Mouse (Mus musculus) naive thymus-derived CD4-positive, alpha-beta T cell, adult 2 months (primary cell): ENCODE measurements around the gene Fgfr4.

Experiments
- DNase-seq: peaks from one replicate; pipeline ENCODE4 v3.0.0-alpha.2; 2011; ENCODE audit warnings: low read depth

Gene Fgfr4

DNA sequence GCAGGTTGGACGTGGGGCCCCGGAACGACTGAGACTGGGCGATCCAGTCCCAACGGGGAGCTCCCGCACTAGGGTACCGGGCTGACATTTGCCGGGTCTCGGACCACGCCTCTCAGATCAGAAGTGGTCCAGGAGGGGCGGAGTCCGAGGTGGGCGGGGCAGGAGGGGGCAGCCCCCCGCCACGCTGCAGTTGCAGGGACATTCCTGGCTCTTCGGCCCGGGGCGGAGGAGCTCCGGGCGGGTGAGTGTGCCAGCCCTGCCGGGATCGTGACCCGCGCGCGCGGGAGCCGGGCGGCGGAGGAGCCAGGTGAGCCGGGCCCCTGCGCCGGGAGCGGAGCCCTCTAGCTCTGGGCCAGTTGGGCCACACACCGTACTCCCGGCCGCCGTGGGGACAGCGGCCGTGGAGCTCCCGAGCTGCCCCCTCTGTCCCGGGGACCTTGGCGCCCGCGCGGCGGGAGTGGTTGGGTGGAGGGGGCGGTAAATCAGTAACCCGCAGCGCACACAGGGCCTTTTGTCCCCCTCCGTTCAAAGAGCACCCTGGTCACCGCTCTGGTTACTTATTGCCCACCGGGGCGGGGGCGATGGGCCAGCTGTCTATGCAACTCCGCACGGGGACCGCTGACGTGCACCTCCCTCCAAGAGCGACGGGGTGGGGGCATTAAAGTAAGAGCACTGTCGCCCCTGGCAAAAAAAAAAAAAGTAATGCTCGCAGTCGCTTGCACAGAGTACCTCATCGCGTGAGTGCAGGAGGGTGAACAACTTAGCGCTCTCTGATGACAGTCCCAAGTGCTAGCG is at the start of gene Fgfr4:
Gene Fgfr4 (plus strand): TSS at position 20 of the 795 bp plus-strand sequence.
- DNase-seq = no peak

DNA sequence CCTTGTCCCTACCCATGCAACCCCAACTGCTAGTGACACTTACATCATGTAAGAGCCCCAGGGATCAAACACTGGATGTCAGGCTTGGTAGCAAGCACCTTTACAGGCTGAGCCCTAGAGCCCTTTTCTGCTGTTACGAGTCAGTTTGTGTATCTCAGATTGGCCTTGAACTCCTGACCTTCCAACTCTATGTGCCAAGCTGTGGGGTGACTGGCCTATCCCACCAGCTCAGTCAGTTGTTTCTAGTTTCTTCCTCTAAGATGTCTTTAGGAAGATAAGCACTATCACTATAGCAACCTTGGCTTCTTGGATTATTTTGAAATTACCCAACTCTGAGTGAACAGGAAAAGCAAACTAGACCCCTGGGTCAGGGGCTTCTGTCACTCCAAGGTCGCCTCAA is 49.1 kb upstream of the Fgfr4 start:
- no peak for DNase-seq

DNA sequence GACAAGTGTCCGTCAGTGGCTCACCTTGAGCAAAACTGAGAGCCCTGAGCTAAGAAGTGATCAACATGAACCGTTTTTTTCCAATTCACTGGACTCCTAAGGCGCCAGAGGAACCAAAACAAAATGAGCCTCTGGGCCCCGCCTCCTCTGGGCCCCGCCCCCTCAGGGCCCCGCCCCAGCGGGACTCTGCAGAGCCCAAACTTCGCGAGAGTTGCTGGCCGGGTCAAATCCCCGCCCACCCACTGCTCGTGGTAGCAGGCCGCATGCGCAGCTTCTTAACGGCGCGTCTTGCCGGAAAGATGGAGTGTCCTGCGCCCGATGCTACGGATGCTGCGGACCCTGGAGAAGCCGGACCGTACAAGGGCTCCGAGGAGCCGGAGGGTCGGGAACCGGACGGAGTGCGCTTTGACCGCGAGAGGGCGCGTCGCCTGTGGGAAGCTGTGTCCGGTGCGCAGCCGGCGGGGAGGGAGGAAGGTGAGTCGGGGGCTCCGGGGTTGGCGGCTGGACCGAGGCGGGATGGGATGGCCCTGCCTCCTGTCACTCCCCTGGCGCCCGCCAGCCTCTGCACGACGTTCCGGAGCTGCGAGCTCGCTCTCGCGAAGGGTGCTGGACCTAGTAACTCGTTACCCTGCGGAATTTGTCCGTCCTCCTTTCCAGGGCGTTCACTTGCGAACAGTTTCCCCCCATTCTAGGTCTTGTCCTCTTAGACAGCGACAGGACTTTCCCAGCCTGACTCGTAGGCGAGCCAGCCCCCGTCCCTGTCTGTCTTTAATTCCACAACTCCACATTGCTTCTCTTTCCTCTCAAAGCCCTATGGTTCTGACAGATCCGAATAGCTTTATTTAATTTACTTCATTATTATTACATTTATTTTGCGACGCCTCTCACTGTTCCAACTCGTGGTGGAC is 47.1 kb upstream of the Fgfr4 start, which contains the start of gene Zfp346:
Gene Zfp346 (plus strand): TSS at position 267 of the 908 bp plus-strand sequence.
- DNase-seq = peak; percentile 97

DNA sequence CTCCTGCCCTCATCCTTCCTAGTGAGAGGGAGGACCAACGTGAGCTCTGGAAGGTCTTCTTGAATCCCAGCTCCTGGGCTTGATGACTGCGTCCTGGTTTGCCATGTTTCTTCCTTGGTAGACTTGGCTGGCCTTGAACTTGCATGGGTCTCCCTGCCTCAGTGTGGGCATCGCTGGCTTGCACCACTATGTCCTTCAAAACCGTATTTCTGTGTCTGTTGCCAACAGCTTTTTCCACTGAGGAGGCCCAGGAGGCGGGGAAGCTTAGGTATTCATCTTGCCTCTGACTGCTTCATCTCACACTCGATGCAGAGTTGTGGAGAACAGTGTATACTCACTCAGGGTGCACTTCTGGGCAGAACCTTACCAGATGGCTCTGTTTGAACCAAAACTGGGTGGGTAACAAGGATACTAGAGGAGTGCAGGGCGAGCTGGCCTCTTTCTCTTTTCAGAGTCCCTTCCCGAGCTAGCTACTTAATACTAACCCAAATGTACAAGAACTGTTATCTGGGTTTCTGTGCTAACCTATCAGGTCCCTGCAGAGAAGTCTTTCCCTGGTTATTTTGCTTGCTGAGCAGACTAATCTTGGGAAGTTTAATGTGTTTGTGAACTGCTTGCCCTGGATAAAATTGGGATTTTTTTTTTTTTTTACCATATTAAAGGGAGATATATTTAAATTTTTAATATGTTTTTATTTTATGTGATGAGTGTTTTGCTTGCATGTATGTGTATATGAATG is 46.3 kb upstream of the Fgfr4 start:
- no peak for DNase-seq

DNA sequence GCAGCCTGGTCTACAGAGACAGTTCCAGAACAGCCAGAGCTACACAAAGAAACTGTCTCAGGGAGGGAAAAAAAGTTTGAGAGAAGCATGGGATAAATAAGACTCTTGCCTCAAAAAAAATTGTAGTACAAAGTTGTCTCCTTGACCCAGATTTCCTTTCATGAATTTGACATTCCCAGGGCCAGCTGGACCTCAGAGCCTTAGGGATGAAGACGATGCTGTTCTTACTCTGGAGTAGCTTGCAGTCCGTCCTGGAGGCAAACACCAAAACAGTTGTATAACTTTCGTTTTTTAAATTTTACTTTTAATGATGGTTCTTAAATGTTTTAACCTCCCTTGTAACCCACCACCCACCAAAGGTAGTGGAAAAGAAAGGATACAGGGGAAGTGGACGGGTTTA is 45.3 kb upstream of the Fgfr4 start:
- no peak for DNase-seq

DNA sequence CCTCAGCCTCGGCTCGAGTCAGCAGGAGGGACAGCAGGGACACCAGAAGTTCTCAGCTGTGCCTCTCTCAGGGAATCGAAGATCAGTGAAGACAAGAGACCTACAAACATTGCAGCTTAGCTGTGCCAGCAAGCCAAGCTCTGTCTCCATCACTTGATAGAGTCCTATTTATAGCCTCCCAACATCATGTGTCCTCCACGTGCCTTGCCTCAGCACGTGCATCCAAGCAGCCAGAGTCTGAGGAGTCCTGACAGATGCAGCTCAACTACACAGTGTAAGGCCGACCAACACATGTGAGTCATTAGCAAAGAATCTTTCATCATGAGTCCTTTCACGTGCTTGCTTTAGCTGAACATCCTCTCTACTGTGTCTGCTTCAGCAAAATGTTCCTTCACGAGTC is 44.7 kb upstream of the Fgfr4 start:
- DNase-seq = no peak

DNA sequence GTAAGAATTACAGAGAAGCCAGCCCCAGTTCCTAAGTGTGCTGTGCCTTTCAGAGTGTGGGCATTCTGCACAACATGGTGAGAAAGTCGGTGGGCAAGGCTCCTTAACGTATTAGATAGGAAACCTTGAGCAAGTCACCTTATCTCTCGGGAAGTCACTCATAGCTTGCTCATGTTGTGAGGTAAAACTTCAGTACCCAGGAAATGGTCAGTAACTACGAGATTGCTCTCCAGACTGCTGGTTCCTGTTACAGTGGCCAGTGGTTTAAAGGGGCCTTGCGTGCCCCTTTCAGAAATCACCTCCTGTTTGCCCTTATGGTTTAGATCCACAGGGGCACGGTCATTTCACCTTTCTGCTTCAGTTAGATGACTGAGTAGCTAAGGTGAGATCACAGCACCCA is 38.1 kb upstream of the Fgfr4 start:
- DNase-seq = no peak

DNA sequence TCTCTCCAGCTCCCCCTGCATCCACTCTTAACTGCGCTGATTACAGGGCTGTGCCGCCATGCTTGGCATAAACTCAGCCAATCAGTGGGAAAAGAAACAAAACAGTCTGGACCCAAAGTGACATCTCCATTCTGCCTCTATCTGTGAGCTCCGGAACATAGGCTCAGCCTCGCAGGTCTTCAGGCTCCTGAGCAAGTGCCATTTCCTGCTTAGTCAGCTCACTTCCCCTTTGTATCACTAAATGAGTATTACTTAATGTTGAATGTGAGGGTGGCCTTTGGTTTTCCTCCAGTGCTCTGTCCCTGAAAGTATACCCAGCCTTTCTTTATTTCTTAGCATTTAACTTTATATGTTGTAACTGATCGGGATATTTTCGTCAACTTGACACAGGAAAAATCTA is 27.5 kb upstream of the Fgfr4 start:
- DNase-seq = no peak

DNA sequence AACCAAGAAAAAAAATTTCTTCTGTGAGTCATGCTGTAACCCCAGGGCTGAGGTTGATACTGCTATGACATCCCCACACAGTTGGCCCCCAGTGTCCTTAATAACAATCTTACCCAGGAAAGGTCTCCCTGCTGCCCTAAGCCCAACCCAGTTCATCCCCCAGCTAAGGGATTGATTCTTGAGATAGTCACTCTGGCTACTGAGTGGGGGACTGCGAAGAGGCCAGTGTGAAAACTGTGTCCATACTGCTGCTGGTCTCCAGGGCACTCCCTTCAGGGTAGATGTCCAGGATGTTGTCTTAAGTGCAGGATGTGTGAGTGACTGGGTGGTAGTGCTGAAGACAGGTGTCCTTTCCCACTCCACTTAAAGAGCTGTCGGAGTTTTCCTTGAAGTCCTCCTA is 19.0 kb upstream of the Fgfr4 start, which contains the start of gene Gm17617:
Gene Gm17617 (minus strand): TSS at position 101 of the 400 bp plus-strand sequence.
- no peak for DNase-seq

DNA sequence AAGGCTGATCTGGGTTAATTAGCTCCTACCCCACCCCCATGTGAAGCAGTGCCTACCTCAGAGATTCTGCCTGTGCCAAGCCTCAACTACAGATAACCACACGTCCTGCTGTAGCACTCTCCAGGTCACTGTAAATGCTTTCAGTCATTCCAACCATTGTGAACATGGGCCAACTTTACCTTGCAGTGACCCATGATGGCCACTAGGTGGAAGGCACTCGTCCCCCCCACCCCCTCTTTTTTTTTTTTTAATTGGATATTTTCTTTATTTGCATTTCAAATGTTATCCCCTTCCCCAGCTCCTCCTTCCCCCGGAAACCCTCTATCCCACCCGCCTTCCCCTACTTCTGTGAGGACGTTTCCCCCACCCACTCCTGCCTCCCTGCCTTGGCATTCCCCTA is 17.1 kb upstream of the Fgfr4 start:
- DNase-seq = peak; percentile 43

DNA sequence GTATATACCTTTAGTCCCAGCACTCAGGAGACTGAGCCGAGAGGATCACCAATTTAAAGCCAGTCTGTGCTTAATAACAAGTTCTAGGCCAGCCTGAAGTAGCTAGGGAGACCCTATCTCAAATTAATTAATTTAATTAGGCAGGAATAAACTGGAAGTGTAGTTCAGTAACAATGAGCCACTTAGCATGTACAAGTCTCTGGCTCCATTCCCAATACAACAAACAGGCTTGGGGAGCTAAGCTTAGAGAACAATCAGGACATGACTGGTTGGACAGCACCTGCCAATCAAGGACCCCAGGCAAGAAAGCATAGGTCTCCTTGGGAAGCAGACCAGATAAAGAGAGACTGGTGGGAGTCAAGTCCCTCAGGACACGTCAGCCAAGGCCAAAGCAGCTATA is 12.2 kb upstream of the Fgfr4 start:
- DNase-seq = no peak

DNA sequence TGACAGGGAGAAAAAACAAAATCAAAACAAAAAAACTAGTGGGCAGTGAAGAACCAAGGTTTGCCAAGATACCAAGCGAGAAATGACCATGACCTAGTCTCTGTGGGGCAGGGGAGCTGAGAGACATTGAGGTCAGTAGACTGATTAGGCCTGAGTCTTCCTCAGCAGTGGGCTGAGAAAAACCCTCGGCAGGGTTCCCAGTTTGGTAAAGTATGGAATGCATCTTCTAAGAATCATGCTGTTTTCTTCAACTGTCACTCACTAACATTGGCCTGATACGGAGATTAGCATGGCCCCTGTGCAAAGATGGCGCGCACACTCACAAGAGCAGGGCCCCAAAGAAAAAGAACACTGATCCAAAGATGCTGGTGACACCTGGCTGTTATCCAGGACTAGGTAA is 1.5 kb downstream of the Fgfr4 start:
- no peak for DNase-seq

DNA sequence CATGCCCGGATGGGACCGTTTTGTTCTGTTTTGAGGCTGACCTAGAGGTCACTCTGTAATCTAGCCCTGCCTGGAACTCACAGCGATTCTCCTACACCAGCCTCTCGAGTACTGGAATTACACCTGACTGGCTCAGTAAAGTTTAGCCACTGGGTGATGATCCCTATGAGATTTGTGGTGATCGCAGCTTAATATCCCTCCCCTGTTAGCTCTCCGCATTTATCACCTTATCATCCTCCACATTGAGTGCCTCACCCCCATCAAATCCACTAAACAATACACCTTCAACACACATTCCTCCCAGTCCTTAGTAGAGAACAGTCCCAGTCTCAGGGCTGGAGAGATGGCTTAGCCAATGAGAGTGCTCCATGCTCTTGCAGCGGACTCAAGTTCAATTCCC is 9.9 kb downstream of the Fgfr4 start:
- no peak for DNase-seq

DNA sequence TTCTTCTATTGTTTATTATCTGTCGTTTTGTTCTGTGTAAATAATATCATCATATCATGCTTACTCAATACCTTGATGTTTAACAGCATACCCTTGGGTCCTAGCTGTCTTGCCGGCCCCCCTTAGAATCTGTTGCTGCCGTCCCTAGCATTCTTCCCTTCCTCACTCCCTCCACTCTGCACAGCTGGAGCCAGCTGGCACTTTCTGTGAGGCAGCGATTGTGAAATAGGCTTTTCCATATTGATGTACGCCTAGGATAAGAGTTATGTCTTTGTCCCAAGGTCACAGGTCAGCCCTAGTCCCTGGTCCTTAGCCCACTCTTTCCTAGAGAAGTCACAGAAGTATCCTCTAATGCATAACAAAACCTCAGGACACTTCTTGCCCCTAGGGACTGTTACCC is 11.1 kb downstream of the Fgfr4 start:
- DNase-seq = no peak

DNA sequence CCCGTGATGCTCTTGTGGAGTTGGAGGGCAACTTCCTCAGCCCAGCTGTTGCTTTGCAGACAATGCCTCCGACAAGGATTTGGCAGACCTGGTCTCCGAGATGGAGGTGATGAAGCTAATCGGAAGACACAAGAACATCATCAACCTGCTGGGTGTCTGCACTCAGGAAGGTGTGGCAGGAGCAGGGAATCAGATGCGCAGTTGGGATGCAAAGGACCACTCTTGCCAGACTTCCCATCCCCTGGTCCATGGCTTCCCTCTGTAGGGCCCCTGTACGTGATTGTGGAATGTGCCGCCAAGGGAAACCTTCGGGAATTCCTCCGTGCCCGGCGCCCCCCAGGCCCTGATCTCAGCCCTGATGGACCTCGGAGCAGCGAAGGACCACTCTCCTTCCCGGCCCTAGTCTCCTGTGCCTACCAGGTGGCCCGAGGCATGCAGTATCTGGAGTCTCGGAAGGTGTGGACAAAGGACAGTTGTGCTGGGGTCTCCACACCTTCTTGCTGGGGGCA is 13.4 kb downstream of the Fgfr4 start:
- no peak for DNase-seq

DNA sequence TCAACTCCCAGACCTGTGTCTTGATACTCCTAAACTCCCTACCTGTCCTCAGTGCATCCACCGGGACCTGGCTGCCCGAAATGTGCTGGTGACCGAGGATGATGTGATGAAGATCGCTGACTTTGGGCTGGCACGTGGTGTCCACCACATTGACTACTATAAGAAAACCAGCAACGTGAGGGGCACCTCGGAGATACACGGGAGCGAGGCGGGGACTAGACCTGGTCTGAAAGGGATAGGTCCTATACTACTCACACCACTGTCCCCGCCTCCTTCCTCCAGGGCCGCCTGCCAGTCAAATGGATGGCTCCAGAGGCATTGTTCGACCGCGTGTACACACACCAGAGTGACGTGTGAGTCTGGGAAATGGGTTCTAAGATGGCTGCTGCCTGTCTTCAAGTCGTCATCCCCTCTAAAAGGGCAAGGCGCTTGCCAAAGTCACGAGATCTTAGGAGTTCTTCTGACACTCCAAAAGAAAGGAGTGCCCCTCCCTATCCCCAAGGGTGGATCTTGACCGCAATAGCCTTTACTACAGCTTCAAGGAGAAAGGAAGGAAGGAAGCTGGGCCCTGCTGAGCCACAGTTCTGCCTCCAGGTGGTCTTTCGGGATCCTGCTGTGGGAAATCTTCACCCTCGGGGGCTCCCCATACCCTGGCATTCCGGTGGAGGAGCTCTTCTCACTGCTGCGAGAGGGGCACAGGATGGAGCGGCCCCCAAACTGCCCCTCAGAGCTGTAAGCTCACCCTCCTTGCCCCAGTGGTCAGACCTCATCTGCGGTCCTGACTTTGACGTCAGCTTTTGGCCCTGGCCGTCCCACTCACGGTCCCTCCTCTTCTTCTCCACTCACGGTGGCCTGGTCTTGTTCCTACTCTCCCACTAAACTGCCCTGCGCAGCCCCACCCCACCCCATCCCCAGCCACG is 14.6 kb downstream of the Fgfr4 start:
- no peak for DNase-seq

DNA sequence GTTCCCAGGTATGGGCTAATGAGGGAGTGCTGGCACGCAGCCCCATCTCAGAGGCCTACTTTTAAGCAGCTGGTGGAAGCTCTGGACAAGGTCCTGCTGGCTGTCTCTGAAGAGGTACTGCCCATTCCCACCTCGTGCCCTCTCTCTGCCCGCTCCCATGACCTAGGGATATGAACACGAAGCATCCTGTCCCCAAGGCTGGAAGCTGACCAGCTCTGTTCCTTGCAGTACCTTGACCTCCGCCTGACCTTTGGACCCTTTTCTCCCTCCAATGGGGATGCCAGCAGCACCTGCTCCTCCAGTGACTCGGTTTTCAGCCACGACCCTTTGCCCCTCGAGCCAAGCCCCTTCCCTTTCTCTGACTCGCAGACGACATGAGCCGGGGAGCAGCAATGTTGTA is 15.4 kb downstream of the Fgfr4 start:
- DNase-seq = no peak

DNA sequence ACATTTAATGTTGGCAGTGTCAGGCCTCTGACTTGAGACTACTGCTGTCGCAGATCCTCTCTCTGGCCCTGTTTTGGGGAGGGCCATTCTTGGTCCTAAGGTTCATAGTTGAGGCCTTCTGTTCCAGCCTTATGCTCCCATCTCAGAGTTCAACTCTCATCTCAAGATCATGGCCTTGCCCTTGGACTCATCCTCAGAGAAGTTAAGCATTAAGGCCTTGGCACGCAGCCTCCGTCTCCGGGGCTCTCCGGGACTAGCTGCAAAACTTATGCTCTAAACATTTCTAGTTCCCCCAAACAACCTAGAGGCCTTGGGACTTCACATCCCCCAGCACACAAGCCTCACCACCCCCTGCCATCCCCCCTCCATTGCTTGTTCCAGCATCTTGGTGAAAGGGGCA is 15.8 kb downstream of the Fgfr4 start:
- no peak for DNase-seq

DNA sequence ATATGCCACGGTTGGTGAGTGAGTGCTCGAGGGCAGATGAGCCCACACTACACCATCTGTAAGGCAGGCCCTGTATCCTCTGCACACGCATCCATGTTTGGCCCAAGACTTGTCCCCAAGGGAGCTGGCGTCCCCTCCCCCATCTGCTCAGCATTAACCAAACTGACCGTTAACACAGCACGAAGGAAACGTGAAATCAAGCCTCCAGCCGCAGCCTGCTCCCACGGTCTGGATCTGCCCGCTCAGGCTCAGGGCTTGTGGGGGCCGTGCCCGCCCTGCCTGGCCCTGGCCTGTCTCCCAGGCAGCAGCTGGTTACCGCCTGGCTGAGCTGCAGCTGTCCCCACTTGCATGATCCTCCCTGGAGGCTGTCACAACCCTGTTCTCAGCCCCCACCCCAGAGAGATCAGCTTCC is 16.5 kb downstream of the Fgfr4 start:
- no peak for DNase-seq

DNA sequence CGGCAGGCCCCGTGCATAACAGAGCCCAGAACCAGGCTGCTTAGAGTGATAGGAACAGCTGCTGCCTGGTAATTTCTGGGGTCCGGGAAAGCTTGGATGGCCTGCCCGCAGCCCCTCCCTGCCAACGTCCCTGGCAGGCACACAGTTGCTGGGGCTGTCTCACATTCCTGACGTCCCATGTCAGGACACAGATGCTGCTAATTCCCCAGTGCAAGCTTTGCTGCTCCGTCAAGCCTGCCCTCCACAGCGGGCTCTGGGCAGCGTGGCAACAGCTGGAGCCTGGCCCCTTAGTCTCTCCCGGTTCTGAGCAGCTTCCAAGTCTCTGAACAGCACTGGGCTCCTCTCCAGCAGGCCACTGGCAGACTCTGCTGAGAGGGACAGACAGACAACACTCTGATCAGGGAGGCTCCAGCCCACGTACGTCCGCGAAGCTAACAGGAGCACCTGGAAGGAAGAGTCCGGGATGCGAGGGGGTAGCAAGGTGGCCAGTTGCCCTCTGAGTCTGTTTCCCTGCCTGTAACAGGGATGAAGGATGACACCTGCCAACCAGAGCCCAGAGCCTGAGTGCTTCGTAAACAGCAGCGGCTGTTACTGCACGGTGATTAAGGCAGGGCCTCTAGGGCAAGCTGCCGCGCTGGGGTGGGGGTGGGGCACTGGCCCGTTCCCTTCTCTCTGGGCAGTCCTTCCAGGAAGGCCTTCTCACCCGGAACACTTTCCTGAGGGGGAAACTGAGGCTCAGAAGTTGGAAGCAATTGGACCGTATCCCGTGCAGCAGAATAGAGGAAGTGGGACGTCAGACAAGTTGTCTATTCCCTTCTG is 19.3 kb downstream of the Fgfr4 start:
- DNase-seq = no peak
